Mouse (Mus musculus): ENCODE results near the gene Cox19.
"Not testable (repeated sequence)": the region's sequence is repeated elsewhere in the genome, so short reads cannot be mapped to it uniquely, and the experiment has no call there.

GRCm38 (mm10) chr5:139390324-139391119 lies 39.3 kb upstream of the Cox19 start:
- TF ChIP-seq CTCF (IDR thresholded peaks at IDR 0.05; ENCODE audit: control insufficient read depth, insufficient read depth, low read length); POLR2A (IDR thresholded peaks at IDR 0.05; ENCODE audit: borderline replicate concordance, control insufficient read depth, low read depth, low read length): not testable (repeated sequence)
